Mouse (Mus musculus) Patski (cell line): ENCODE measurements around the gene Tmem35b. TPM values are rescaled to one million over a fixed set of nuclear protein-coding genes. Genes with fewer than 3 reads are reported as not detected.
"Not testable (repeated sequence)": the region's sequence is repeated elsewhere in the genome, so short reads cannot be mapped to it uniquely, and the experiment has no call there.

Experiments
- ATAC-seq: fragments of 100-300 bp; one replicate; pipeline ENCODE4 v1.8.0; 2021
- CTCF ChIA-PET: fragments of 350-600 bp; sonication (Branson Sonifier 250); formaldehyde crosslinking; loops from one replicate; lab custom pipeline; 2022; ENCODE audit warnings: inconsistent platforms; lab: Charles Lee
- POLR2A ChIA-PET: fragments of 350-600 bp; sonication (Branson Sonifier 250); formaldehyde crosslinking; loops from one replicate; lab custom pipeline; 2022; ENCODE audit warnings: antibody characterized with exemption, inconsistent platforms; lab: Charles Lee
- DNase-seq: peaks from one replicate; pipeline ENCODE4 v3.0.0-alpha.2; 2011; ENCODE audit warnings: low read depth, low spot score
- H3K27me3 ChIP-seq: fragments of 371-371 bp; one replicate; pipeline ENCODE4 v1.5.1; 2021
- CTCF ChIP-seq: fragments of 100-300 bp; IDR thresholded peaks from one replicate; pipeline ENCODE4 v1.5.1; 2021
- in situ Hi-C: fragments of 300-500 bp; cut with MboI; formaldehyde crosslinking; loops from 3 replicates; pipeline ENCODE4 v1.11.1; 2018; ENCODE audit warnings: low pct_unique_long_range_greater_than_20kb, mixed read lengths
- polyA plus RNA-seq: library from polyadenylated mRNA; unstranded; gene quantifications from one replicate; pipeline ENCODE4 v1.2.3, GENCODE M21; 2021

The Tmem35b gene
- polyA plus RNA-seq, result 40.9 TPM

GRCm38 (mm10) chr4:127123391-127123790, at the start of gene Tmem35b:
TSS of gene Tmem35b (plus strand) at chr4:127123691.
- in situ Hi-C loops, result loop anchor here (25.0 kb wide), 1 partner anchor 1464 kb away; no protein-coding TSS in a partner anchor
- no peaks in the 10 kb centered on the region for H3K27me3 ChIP-seq
- ChIA-PET POLR2A (no interaction called here), CTCF (no interaction called here)
- TF ChIP-seq CTCF, result no peak
- DNase-seq, result no peak
- ATAC-seq, result no peak

DNA sequence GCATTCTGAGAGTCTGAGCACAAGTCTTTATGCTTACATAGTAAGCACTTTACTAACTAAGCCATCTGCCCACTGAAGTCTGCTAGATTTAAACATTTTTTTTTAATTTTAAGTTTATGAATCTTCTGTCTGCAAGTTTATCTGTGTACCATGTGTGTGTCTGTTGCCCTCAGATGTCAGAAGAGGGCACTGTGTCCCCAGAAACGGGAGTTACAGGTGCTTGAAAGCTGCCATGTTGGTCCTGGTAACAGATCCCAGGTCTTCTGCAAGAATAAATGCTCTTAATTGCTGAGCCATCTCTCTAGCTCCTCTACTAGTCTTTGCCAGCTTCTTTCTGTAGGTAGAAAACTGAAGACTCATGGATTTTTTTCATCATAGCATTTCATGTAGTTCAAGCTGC, 48.6 kb upstream of the Tmem35b start:
- in situ Hi-C loops, result no loop called here
- POLR2A ChIA-PET, result no interaction called here
- peak; percentile 31 for TF ChIP-seq CTCF
- DNase-seq (no peak), ATAC-seq (no peak)
- CTCF ChIA-PET, result no interaction called here
- no peaks in the 10 kb centered on the region for H3K27me3 ChIP-seq

- ATAC-seq (peak; percentile 92), DNase-seq (peak; percentile 85)
- CTCF ChIA-PET, result no interaction called here
- in situ Hi-C loops, result no loop called here
- no peaks in the 10 kb centered on the region for H3K27me3 ChIP-seq
- POLR2A ChIA-PET, result interaction anchor here (1.4 kb wide), 1 partner anchor 56 kb away, joined by 3 read pairs; the partner anchor contains the start of gene Sfpq
- no peak for TF ChIP-seq CTCF
Measured at GRCm38 (mm10) chr4:127076875-127077548, 46.5 kb upstream of the Tmem35b start, which contains the start of gene Zmym6. TSS of gene Zmym6 (plus strand) at chr4:127077383.

DNA sequence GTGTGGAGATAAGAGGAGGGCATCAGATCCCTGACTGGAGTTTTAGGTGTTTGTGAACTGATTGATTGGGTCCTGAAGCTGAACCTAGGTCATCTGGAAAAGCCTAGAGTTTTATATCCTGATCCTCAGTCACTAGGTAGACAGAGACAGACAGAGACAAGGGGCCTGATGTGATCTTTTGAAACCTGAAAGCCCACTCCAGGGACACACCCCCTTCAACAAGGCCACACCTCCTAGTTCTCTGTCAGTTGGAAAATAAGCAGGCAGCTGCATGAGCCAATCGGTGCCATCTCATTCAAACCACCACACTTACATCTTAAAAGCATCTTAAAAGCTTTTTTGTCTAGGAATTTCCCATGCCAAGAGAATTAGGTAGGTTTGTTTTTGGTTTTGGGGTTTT, 42.7 kb upstream of the Tmem35b start:
- TF ChIP-seq CTCF, result no peak
- ChIA-PET CTCF (no interaction called here), POLR2A (no interaction called here)
- DNase-seq (no peak), ATAC-seq (no peak)
- in situ Hi-C loops, result no loop called here
- H3K27me3 ChIP-seq, result no peaks in the 10 kb centered on the region

DNA sequence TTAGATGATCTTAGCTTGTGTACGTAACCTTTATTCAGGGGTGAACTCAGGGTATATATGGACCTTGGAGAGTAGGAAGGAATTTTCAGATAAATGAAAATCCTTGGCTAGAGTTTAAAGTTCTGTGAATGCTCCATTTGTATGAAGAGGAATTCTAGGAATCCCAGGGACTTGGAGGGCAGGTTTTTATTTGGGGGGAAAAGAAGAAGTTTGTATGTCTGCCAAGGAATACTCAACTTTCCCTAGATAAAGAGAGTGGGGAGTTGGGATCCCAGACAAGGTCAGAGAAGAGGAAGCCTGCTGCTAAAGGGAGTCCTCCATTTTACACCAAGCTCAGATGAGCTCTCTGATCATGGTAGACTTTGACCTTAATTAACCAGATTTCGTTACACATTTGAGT, 40.4 kb upstream of the Tmem35b start:
- ChIA-PET CTCF (interaction anchor here (1.6 kb wide), 1 partner anchor 9 kb away, joined by 4 read pairs; no protein-coding TSS in a partner anchor), POLR2A (no interaction called here)
- in situ Hi-C loops, result no loop called here
- ATAC-seq, result no peak
- no peak for DNase-seq
- no peak for TF ChIP-seq CTCF
- H3K27me3 ChIP-seq, result no peaks in the 10 kb centered on the region

GRCm38 (mm10) chr4:127085761-127086160, 37.7 kb upstream of the Tmem35b start:
- CTCF ChIA-PET, result interaction anchor here (1.4 kb wide), 1 partner anchor 11 kb away, joined by 3 read pairs; no protein-coding TSS in a partner anchor
- in situ Hi-C loops, result no loop called here
- no peak for ATAC-seq
- POLR2A ChIA-PET, result no interaction called here
- DNase-seq, result no peak
- no peaks in the 10 kb centered on the region for H3K27me3 ChIP-seq
- TF ChIP-seq CTCF, result no peak

DNA sequence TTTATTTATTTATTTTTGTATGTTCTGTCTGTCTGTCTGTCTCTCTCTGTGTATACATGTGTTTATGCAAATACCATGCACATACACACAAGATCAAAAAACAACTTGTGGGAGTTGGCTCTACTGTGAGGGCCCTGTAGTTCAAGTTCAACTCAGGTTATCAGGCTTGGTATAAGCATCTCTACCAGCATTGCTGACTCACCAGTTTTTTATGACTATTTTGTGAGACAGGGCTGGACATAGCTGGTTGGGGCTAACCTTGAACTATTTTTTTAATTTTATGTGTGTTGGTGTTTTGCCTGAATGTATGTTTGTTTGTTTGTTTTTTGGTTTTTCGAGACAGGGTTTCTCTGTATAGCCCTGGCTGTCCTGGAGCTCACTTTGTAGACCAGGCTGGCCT, 32.3 kb upstream of the Tmem35b start:
- ChIA-PET POLR2A (no interaction called here), CTCF (interaction anchor here (1.0 kb wide), 1 partner anchor 9 kb away, joined by 4 read pairs; no protein-coding TSS in a partner anchor)
- H3K27me3 ChIP-seq, result no peaks in the 10 kb centered on the region
- in situ Hi-C loops, result no loop called here
- no peak for ATAC-seq
- no peak for DNase-seq
- TF ChIP-seq CTCF, result no peak

GRCm38 (mm10) chr4:127095090-127095489, 28.4 kb upstream of the Tmem35b start:
- no peaks in the 10 kb centered on the region for H3K27me3 ChIP-seq
- CTCF ChIA-PET, result no interaction called here
- in situ Hi-C loops, result no loop called here
- TF ChIP-seq CTCF, result no peak
- ATAC-seq (no peak), DNase-seq (no peak)
- POLR2A ChIA-PET, result no interaction called here

DNA sequence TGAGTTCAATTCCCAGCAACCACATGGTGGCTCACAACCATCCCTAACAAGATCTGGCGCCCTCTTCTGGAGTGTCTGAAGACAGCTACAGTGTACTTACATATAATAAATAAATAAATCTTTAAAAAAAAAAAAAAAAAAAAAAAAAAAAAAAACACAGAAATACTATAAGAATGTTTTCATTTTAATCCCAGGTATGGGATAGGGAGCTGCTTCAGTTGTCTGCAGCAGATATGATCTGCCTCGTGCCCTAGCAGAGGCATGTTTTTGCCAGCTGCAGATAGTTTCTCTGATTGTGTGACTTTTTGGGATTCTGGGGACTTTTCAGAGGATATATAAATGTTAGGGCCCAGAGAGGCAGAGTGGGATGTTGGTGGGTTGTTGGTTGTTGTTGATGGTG, 23.9 kb upstream of the Tmem35b start:
- H3K27me3 ChIP-seq, ATAC-seq, CTCF ChIA-PET, in situ Hi-C loops, DNase-seq, POLR2A ChIA-PET: not testable (repeated sequence)

GRCm38 (mm10) chr4:127107566-127107965, 15.9 kb upstream of the Tmem35b start:
- ChIA-PET POLR2A (interaction anchor here (1.0 kb wide), 1 partner anchor 13 kb away, joined by 3 read pairs; no protein-coding TSS in a partner anchor), CTCF (no interaction called here)
- DNase-seq (no peak), ATAC-seq (no peak)
- TF ChIP-seq CTCF, result no peak
- in situ Hi-C loops, result loop anchor here (25.0 kb wide), 1 partner anchor 1480 kb away; no protein-coding TSS in a partner anchor
- no peaks in the 10 kb centered on the region for H3K27me3 ChIP-seq

GRCm38 (mm10) chr4:127110570-127110969, 12.9 kb upstream of the Tmem35b start:
- DNase-seq (no peak), ATAC-seq (no peak)
- H3K27me3 ChIP-seq, result no peaks in the 10 kb centered on the region
- TF ChIP-seq CTCF, result no peak
- ChIA-PET POLR2A (no interaction called here), CTCF (no interaction called here)
- in situ Hi-C loops, result loop anchor here (25.0 kb wide), 1 partner anchor 1477 kb away; no protein-coding TSS in a partner anchor
